Mouse (Mus musculus) limb, embryonic 14.5 days (tissue): ENCODE results near the gene Fxyd3. TPM values are rescaled to one million over a fixed set of nuclear protein-coding genes. Genes with fewer than 3 reads are reported as not detected.
A peak's percentile ranks its signal among the peaks of the same experiment; 100 is the strongest.

Experiments
- ATAC-seq: fragments of 200-750 bp; cut with Nextera tagmentation; 2 replicates; pipeline ENCODE4 v1.8.0; 2017; ENCODE audit warnings: low read depth, moderate number of reproducible peaks, moderate TSS enrichment; ENCODE audit not compliant: low FRiP score
- DNase-seq: peaks from one replicate; pipeline ENCODE4 v3.0.0-alpha.2; 2015; ENCODE audit warnings: low spot score
- H3K27ac ChIP-seq: fragments of 300-500 bp; sonication (generic); replicated peaks from 2 replicates; pipeline ENCODE4 v1.5.1; 2014; ENCODE audit warnings: low read depth, mild to moderate bottlenecking, low read length, moderate library complexity, mixed read lengths
- H3K27me3 ChIP-seq: fragments of 300-500 bp; sonication (generic); 2 replicates; pipeline ENCODE4 v1.6.1; 2014; ENCODE audit warnings: low read length, mixed read lengths; ENCODE audit not compliant: control insufficient read depth, insufficient read depth
- H3K36me3 ChIP-seq: fragments of 300-500 bp; sonication (generic); 2 replicates; pipeline ENCODE4 v1.6.1; 2014; ENCODE audit warnings: mild to moderate bottlenecking, low read length, moderate library complexity, mixed read lengths; ENCODE audit not compliant: control insufficient read depth, insufficient read depth
- H3K4me1 ChIP-seq: fragments of 300-500 bp; sonication (generic); 2 replicates; pipeline ENCODE4 v1.6.1; 2014; ENCODE audit warnings: antibody characterized with exemption, low read length, mixed read lengths; ENCODE audit not compliant: control insufficient read depth, insufficient read depth
- H3K4me2 ChIP-seq: fragments of 300-500 bp; sonication (generic); replicated peaks from 2 replicates; pipeline ENCODE4 v1.6.1; 2014; ENCODE audit warnings: low read depth, mild to moderate bottlenecking, low read length, moderate library complexity; ENCODE audit not compliant: severe bottlenecking
- H3K4me3 ChIP-seq: fragments of 300-500 bp; sonication (generic); replicated peaks from 2 replicates; pipeline ENCODE4 v1.5.1; 2014; ENCODE audit warnings: low read length
- H3K9ac ChIP-seq: fragments of 300-500 bp; sonication (generic); 2 replicates; pipeline ENCODE4 v1.6.1; 2014; ENCODE audit warnings: mild to moderate bottlenecking, low read depth, low read length, moderate library complexity; ENCODE audit not compliant: severe bottlenecking
- H3K9me3 ChIP-seq: fragments of 300-500 bp; sonication (generic); 2 replicates; pipeline ENCODE4 v1.6.1; 2016; ENCODE audit warnings: low read length; ENCODE audit not compliant: control insufficient read depth
- POLR2A ChIP-seq: fragments of 200-500 bp; IDR thresholded peaks from 2 replicates; pipeline ENCODE4 v1.8.0; 2012; ENCODE audit warnings: inconsistent platforms, mild to moderate bottlenecking, moderate library complexity, borderline replicate concordance; ENCODE audit not compliant: insufficient read depth, insufficient read length; ENCODE audit errors: extremely low read depth
- WGBS: fragments of 180-500 bp; shearing (Covaris S2); extraction: QIAGEN DNeasy Blood & Tissue Kit; methylation state at CpG from one replicate; pipeline ENCODE4 v1.1.7; 2014; 5-methylcytosine and 5-hydroxymethylcytosine counted together
- polyA plus RNA-seq, 2 experiments: library from polyadenylated mRNA; depleted of rRNA in 1 of 2; stranded (reverse) in 1 of 2; unstranded in 1 of 2; fragments of >200 nt; fragmentation: Nextera tagmentation in 1 of 2; extraction: Ambion mirVana in 1 of 2; gene quantifications; 2 replicates each; pipeline versions ENCODE4 v1.2.1 to v1.2.3; 2012 to 2014

The Fxyd3 gene
- polyA plus RNA-seq, 2 experiments, result 39.8 to 79.5 TPM

- Histone ChIP-seq H3K4me3 (no peak overlapping the region), H3K4me2 (no peak overlapping the region), H3K9me3 (no peaks in the 10 kb centered on the region), H3K36me3 (no peaks in the 10 kb centered on the region), H3K9ac (no peak overlapping the region), H3K27me3 (no peaks in the 10 kb centered on the region), H3K27ac (no peak overlapping the region; the same call in 1 of the 2 replicates), H3K4me1 (peaks cover 2% of the 10 kb centered on the region; the same call in 1 of the 2 replicates)
- 68% methylated on average over 14 of the region's 14 CpGs for WGBS
- DNase-seq (no peak), ATAC-seq (peak; percentile 45; the same call in 1 of the 2 replicates)
- no peak for TF ChIP-seq POLR2A
These were observed 6.5 kb upstream of the Fxyd3 start for GRCm38 (mm10) chr7:31082831-31083588.

- ATAC-seq, result no peak
- no peak for TF ChIP-seq POLR2A
- Histone ChIP-seq H3K4me1 (peaks cover 7% of the 10 kb centered on the region; the same call in 1 of the 2 replicates), H3K36me3 (no peaks in the 10 kb centered on the region), H3K4me3 (no peak overlapping the region), H3K9me3 (no peaks in the 10 kb centered on the region), H3K9ac (no peak overlapping the region), H3K27ac (no peak overlapping the region), H3K27me3 (no peaks in the 10 kb centered on the region), H3K4me2 (no peak overlapping the region)
- DNase-seq, result no peak
These were observed 5.6 kb upstream of the Fxyd3 start for GRCm38 (mm10) chr7:31082106-31082505.

GRCm38 (mm10) chr7:31081106-31081505, 4.6 kb upstream of the Fxyd3 start:
- WGBS, result 52% methylated on average over 1 of the region's 1 CpGs
- H3K9ac ChIP-seq, result no peak overlapping the region
- TF ChIP-seq POLR2A, result no peak
- H3K27ac ChIP-seq, result no peak overlapping the region
- H3K4me3 ChIP-seq, result no peak overlapping the region
- H3K27me3 ChIP-seq, result no peaks in the 10 kb centered on the region
- H3K4me1 ChIP-seq, result peaks cover 13% of the 10 kb centered on the region; the same call in 1 of the 2 replicates
- no peaks in the 10 kb centered on the region for H3K9me3 ChIP-seq
- no peak for DNase-seq
- no peaks in the 10 kb centered on the region for H3K36me3 ChIP-seq
- no peak for ATAC-seq
- no peak overlapping the region for H3K4me2 ChIP-seq

- H3K4me2 ChIP-seq, result no peak overlapping the region
- no peak overlapping the region for H3K9ac ChIP-seq
- WGBS, result 65% methylated on average over 3 of the region's 3 CpGs
- TF ChIP-seq POLR2A, result no peak
- peaks cover 13% of the 10 kb centered on the region; the same call in 1 of the 2 replicates for H3K4me1 ChIP-seq
- no peak for ATAC-seq
- H3K4me3 ChIP-seq, result no peak overlapping the region
- DNase-seq, result no peak
- no peaks in the 10 kb centered on the region for H3K36me3 ChIP-seq
- H3K27me3 ChIP-seq, result no peaks in the 10 kb centered on the region
- no peaks in the 10 kb centered on the region for H3K9me3 ChIP-seq
- no peak overlapping the region for H3K27ac ChIP-seq
These were observed 4.1 kb upstream of the Fxyd3 start for GRCm38 (mm10) chr7:31080611-31081010.

- no peak overlapping the region for H3K4me2 ChIP-seq
- no peaks in the 10 kb centered on the region for H3K36me3 ChIP-seq
- H3K9ac ChIP-seq, result no peak overlapping the region
- WGBS, result 87% methylated on average over 8 of the region's 8 CpGs
- no peaks in the 10 kb centered on the region for H3K9me3 ChIP-seq
- no peaks in the 10 kb centered on the region for H3K27me3 ChIP-seq
- no peak for ATAC-seq
- DNase-seq, result no peak
- no peak overlapping the region for H3K27ac ChIP-seq
- no peak for TF ChIP-seq POLR2A
- H3K4me3 ChIP-seq, result no peak overlapping the region
- H3K4me1 ChIP-seq, result peaks cover 13% of the 10 kb centered on the region; the same call in 1 of the 2 replicates
These were observed 3.2 kb upstream of the Fxyd3 start for GRCm38 (mm10) chr7:31079670-31080069.
